Mouse (Mus musculus): ENCODE results near the gene Rprd1b. TPM values are rescaled to one million over a fixed set of nuclear protein-coding genes. Genes with fewer than 3 reads are reported as not detected.

Rprd1b gene
- total and polyA plus RNA-seq, 2 experiments from 2014 or later: 20.5 to 20.8 TPM

DNA sequence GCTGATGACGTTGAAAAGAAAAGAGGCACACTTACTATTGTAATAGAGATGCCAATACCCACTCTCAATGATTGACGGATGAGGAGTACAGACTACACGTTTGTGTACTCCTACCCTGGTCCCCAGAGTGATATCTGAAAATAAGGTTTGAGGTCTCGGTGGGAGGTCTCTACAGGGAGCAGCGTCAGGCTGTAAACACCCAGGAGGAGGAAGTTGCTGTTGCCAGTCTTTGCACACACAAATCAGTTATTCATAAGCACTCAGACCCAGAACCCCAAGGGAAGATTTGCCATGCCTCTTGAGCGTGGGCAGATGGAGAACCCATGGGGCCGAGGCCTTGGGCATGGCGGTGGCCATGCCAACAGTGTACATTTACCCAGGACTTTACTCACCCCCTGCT lies 56.2 kb downstream of the Rprd1b start:
- H3K9ac ChIP-seq (replicated peaks; ENCODE audit: low read length, poor library complexity, severe bottlenecking): no peak overlapping the region
- WGBS: 42% methylated on average over 8 of the region's 8 CpGs
- DNase-seq (ENCODE audit: low spot score): no peak
- no peaks in the 10 kb centered on the region for H3K36me3 ChIP-seq (ENCODE audit: insufficient read depth, low read length)
- H3K4me3 ChIP-seq (ENCODE audit: low read depth, low read length): no peak overlapping the region
- H3K27ac ChIP-seq (ENCODE audit: low read depth, low read length): no peak overlapping the region
- no peaks in the 10 kb centered on the region for H3K9me3 ChIP-seq (ENCODE audit: low read length)
- H3K4me2 ChIP-seq (ENCODE audit: low read depth, low read length, poor library complexity, severe bottlenecking): no peak overlapping the region
- ATAC-seq (ENCODE audit: low FRiP score): no peak
- no peaks in the 10 kb centered on the region for H3K4me1 ChIP-seq (ENCODE audit: insufficient read depth, low read length)
- no peak for TF ChIP-seq CTCF (IDR thresholded peaks at IDR 0.05)
- no peaks in the 10 kb centered on the region for H3K27me3 ChIP-seq (ENCODE audit: insufficient read depth, low read length)

DNA sequence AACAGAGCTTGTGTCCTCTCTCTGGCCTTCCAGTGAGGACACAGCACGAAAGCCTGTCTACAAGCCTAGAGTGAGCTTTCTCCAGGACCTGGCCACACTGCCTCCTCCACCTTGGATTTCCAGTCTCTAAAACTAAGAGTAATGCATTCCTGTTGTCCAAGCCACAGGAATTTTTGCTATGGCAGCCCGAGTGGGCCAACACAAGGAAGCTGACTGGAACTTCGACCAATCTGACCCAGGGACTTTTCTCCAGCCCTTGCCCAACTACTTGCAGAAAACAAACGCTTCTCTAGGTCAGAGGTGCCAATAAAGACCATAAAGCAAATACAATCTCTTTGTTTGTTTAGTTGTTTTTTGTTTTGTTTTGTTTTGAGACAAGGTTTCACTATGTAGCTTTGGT lies 61.8 kb downstream of the Rprd1b start:
- H3K4me3 ChIP-seq (ENCODE audit: low read depth, low read length): no peak overlapping the region
- no peak for TF ChIP-seq CTCF (IDR thresholded peaks at IDR 0.05)

GRCm38 (mm10) chr2:158093345-158093744 lies 65.0 kb downstream of the Rprd1b start:
- Histone ChIP-seq H3K4me3 (ENCODE audit: low read depth, low read length) (no peak overlapping the region), H3K27ac (ENCODE audit: low read depth, low read length) (no peak overlapping the region), H3K9me3 (ENCODE audit: low read length) (no peaks in the 10 kb centered on the region), H3K9ac (replicated peaks; ENCODE audit: low read length, poor library complexity, severe bottlenecking) (no peak overlapping the region), H3K27me3 (ENCODE audit: insufficient read depth, low read length) (no peaks in the 10 kb centered on the region), H3K4me1 (ENCODE audit: insufficient read depth, low read length) (no peaks in the 10 kb centered on the region), H3K36me3 (ENCODE audit: insufficient read depth, low read length) (no peaks in the 10 kb centered on the region), H3K4me2 (ENCODE audit: low read depth, low read length, poor library complexity, severe bottlenecking) (no peak overlapping the region)
- 49% methylated on average over 5 of the region's 5 CpGs for WGBS
- ATAC-seq (ENCODE audit: low FRiP score): 0 out of 2 replicates have a peak, but pooled peaks have one; percentile 23
- peak; percentile 13 for DNase-seq (ENCODE audit: low spot score)
- TF ChIP-seq CTCF (IDR thresholded peaks at IDR 0.05): no peak

More for the DNA sequence above, 61.8 kb downstream of the Rprd1b start:
- H3K4me2 ChIP-seq (ENCODE audit: low read depth, low read length, poor library complexity, severe bottlenecking): no peak overlapping the region
- H3K4me1 ChIP-seq (ENCODE audit: insufficient read depth, low read length): no peaks in the 10 kb centered on the region
- H3K36me3 ChIP-seq (ENCODE audit: insufficient read depth, low read length): no peaks in the 10 kb centered on the region
- 91% methylated on average over 4 of the region's 4 CpGs for WGBS
- DNase-seq (ENCODE audit: low spot score): no peak
- H3K27ac ChIP-seq (ENCODE audit: low read depth, low read length): no peak overlapping the region
- ATAC-seq (ENCODE audit: low FRiP score): no peak
- no peak overlapping the region for H3K9ac ChIP-seq (replicated peaks; ENCODE audit: low read length, poor library complexity, severe bottlenecking)
- H3K9me3 ChIP-seq (ENCODE audit: low read length): no peaks in the 10 kb centered on the region
- no peaks in the 10 kb centered on the region for H3K27me3 ChIP-seq (ENCODE audit: insufficient read depth, low read length)

DNA sequence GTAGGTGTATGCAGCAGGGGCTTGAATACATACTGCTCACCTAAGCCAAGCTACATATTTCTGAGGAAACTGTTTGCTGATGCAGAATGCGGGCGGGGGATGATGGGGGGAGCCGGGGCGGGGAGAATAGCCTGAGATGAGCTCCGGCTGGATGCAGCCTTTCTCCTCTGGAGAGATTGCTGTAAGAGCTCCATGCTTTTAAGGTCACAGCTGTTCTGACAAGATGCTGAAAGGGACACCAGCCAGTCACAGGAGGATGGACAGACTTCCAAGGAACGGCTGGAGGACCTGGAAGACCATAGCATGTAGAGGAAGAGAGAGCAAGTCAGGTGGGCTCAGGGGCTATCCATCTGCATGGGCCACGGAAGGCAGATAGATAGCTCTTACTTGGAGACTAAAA lies 66.0 kb downstream of the Rprd1b start:
- no peak overlapping the region for H3K27ac ChIP-seq (ENCODE audit: low read depth, low read length)
- no peaks in the 10 kb centered on the region for H3K9me3 ChIP-seq (ENCODE audit: low read length)
- ATAC-seq (ENCODE audit: low FRiP score) (no peak), DNase-seq (ENCODE audit: low spot score) (no peak)
- no peaks in the 10 kb centered on the region for H3K36me3 ChIP-seq (ENCODE audit: insufficient read depth, low read length)
- H3K4me3 ChIP-seq (ENCODE audit: low read depth, low read length): no peak overlapping the region
- H3K4me1 ChIP-seq (ENCODE audit: insufficient read depth, low read length): no peaks in the 10 kb centered on the region
- 80% methylated on average over 7 of the region's 7 CpGs for WGBS
- no peak for TF ChIP-seq CTCF (IDR thresholded peaks at IDR 0.05)
- no peak overlapping the region for H3K9ac ChIP-seq (replicated peaks; ENCODE audit: low read length, poor library complexity, severe bottlenecking)
- no peaks in the 10 kb centered on the region for H3K27me3 ChIP-seq (ENCODE audit: insufficient read depth, low read length)
- no peak overlapping the region for H3K4me2 ChIP-seq (ENCODE audit: low read depth, low read length, poor library complexity, severe bottlenecking)

DNA sequence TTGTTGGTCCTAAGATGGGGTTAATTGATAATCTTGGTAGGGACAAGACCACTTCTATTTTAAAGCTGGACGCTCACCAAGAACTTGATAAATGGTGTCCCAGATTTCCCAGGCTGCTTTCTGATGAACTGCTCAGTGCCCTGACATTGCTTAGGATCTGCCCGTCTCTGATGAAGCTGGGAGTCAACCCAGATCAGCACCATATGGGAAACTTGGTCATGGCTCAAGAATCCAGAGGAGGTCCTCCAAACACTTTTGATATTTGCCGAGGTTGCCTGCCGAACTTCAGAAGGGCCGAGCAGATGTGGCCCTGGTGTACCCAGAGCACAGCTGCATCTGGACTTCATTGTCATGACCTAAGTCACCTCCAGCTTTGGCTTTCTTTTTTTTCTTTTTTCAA lies 66.5 kb downstream of the Rprd1b start:
- no peak overlapping the region for H3K4me2 ChIP-seq (ENCODE audit: low read depth, low read length, poor library complexity, severe bottlenecking)
- H3K27ac ChIP-seq (ENCODE audit: low read depth, low read length): no peak overlapping the region
- 91% methylated on average over 5 of the region's 5 CpGs for WGBS
- DNase-seq (ENCODE audit: low spot score) (no peak), ATAC-seq (ENCODE audit: low FRiP score) (no peak)
- H3K9ac ChIP-seq (replicated peaks; ENCODE audit: low read length, poor library complexity, severe bottlenecking): no peak overlapping the region
- no peaks in the 10 kb centered on the region for H3K9me3 ChIP-seq (ENCODE audit: low read length)
- no peak overlapping the region for H3K4me3 ChIP-seq (ENCODE audit: low read depth, low read length)
- no peak for TF ChIP-seq CTCF (IDR thresholded peaks at IDR 0.05)
- no peaks in the 10 kb centered on the region for H3K27me3 ChIP-seq (ENCODE audit: insufficient read depth, low read length)
- H3K4me1 ChIP-seq (ENCODE audit: insufficient read depth, low read length): no peaks in the 10 kb centered on the region
- no peaks in the 10 kb centered on the region for H3K36me3 ChIP-seq (ENCODE audit: insufficient read depth, low read length)

DNA sequence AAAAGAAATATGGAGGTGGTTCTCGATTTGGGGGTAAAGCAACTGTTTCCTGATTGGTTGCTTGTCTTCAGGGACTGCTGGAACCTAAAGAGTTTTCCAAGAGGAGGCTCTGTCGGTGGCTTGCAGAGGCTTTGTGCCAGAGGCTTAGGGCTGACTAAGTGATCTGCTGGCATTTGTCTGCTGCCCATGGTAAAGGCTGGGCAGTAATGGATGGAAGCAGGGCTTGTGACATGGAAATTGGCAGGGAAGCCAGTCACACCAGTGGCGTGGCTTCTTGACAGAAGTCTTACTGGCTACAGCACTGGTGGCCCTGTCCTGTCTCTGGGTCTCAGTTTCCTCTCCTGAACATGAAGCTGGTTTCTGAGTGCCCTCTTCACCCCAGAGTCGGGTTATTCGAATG lies 68.8 kb downstream of the Rprd1b start:
- Histone ChIP-seq H3K4me1 (ENCODE audit: insufficient read depth, low read length) (no peaks in the 10 kb centered on the region), H3K27ac (ENCODE audit: low read depth, low read length) (no peak overlapping the region), H3K27me3 (ENCODE audit: insufficient read depth, low read length) (no peaks in the 10 kb centered on the region), H3K36me3 (ENCODE audit: insufficient read depth, low read length) (no peaks in the 10 kb centered on the region), H3K9me3 (ENCODE audit: low read length) (no peaks in the 10 kb centered on the region), H3K4me3 (ENCODE audit: low read depth, low read length) (no peak overlapping the region), H3K9ac (replicated peaks; ENCODE audit: low read length, poor library complexity, severe bottlenecking) (no peak overlapping the region), H3K4me2 (ENCODE audit: low read depth, low read length, poor library complexity, severe bottlenecking) (no peak overlapping the region)
- WGBS: 81% methylated on average over 5 of the region's 5 CpGs
- DNase-seq (ENCODE audit: low spot score) (no peak), ATAC-seq (ENCODE audit: low FRiP score) (no peak)
- TF ChIP-seq CTCF (IDR thresholded peaks at IDR 0.05): no peak

Data from midbrain, postnatal 0 days (tissue).